Mouse (Mus musculus) lung, postnatal 0 days (tissue): Measurements from ENCODE around the gene Chd2.

Source experiments
- CTCF ChIP-seq: IDR thresholded peaks from 2 replicates; pipeline ENCODE4 v1.5.1; 2016; ENCODE audit warnings: antibody characterized with exemption, mild to moderate bottlenecking
- EP300 ChIP-seq: IDR thresholded peaks from 2 replicates; pipeline ENCODE4 v1.6.1; 2016; ENCODE audit warnings: antibody characterized with exemption, mild to moderate bottlenecking, control low read depth

- TF ChIP-seq CTCF (no peak), EP300 (no peak)
Observed at GRCm38 (mm10) chr7:73414192-73414591, 127.4 kb downstream of the Chd2 start.
